Mouse (Mus musculus) c-Kit-positive CD71-positive TER-119-negative erythroid progenitor cells, embryonic 14.5 days (primary cell): ENCODE data around the gene Tbx4.
A peak's percentile ranks its signal among the peaks of the same experiment; 100 is the strongest.

Experiments used
- DNase-seq: peaks from one replicate; pipeline ENCODE4 v3.0.0-alpha.2; 2013; ENCODE audit warnings: low read depth

The Tbx4 gene

DNA sequence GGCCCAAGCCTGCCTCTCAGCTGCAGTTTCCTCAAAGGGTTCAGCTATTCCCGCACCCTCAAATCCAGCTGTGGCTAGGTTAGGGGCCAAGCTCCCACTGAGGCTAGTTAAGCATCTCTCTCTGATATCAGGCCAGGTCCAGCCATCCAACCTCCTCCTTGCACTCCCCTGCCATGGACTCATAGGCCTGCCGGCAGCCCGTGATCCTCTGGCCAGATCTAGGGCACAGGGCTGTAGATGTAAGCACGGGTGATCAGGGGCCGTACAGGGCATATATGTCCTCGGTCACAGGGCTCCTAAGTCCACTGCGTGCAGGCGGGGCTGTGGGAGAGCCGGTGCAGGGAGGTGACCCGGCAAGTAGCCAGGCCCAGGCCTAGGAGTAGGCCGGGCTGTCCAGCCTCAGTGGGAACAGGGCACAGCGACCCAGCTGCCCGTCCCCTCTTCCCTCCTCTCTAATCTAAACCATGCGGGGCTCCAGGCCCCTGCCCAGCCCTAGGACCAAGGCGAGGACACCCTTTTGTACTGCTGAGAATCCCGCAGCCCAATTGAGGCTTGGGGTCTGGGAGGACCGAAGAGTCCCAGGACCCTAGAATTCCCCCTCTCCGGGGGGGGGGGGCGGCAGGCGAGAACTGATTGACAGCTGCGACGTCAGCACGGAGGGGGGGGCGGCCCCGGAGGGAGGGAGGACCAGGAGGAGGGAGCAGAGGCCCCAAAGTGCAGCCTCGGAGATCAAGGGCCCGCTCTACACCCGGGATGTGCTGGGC is at the start of gene Tbx4:
Tbx4 (plus strand) TSS at position 758 of the 764 bp plus-strand sequence.
- DNase-seq = no peak

DNA sequence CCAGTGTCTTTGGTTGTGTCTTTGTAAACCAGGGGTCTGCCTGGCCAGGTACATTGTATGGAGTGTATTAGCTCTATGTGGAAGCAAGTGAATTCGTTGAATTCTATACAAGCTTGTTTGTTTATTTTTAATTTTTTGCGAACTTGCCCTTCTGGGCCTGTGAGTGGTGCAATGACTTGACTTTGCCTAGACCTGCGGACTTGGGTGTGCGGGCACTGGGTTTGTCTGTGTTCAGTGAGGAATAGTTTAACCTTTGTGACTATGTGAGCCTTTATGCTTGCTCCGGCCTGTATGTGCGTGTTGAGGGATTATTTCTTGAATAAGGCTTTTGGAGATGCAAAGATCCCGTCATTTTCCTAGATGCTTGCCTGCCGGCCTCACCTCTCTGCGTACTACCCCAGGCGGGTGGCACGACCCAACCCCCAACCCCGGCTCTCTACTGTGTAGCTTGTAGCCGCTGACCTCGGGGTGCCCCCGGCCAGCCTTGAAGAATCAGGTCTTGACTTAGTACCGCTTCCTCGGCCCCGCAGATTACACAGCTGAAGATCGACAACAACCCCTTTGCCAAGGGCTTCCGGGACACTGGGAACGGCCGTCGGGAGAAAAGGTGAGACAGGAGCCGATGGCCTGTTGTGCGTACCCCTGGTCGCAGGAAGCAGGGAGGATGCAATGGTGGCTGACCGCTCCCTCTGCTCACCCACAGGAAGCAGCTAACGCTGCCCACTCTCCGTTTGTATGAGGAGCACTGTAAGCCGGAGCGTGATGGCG is 49.5 kb upstream of the Tbx4 start:
- DNase-seq = no peak

DNA sequence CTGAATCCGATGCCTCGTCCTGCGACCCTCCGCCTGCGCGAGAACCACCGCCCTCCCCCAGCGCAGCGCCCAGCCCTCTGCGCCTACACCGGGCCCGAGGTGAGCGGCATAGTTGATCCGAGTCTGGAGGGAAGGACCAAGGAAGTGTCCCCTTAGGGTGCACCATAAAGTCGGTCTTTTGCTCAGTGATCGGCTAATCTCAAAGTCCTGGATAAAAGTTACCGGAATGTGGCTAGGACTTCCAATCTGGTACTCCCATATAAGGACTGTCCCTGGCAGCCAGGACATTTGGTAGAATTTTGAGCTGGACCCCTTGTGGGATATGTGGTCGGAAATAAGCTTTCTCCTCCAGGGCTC is 49.0 kb upstream of the Tbx4 start:
- DNase-seq = no peak

DNA sequence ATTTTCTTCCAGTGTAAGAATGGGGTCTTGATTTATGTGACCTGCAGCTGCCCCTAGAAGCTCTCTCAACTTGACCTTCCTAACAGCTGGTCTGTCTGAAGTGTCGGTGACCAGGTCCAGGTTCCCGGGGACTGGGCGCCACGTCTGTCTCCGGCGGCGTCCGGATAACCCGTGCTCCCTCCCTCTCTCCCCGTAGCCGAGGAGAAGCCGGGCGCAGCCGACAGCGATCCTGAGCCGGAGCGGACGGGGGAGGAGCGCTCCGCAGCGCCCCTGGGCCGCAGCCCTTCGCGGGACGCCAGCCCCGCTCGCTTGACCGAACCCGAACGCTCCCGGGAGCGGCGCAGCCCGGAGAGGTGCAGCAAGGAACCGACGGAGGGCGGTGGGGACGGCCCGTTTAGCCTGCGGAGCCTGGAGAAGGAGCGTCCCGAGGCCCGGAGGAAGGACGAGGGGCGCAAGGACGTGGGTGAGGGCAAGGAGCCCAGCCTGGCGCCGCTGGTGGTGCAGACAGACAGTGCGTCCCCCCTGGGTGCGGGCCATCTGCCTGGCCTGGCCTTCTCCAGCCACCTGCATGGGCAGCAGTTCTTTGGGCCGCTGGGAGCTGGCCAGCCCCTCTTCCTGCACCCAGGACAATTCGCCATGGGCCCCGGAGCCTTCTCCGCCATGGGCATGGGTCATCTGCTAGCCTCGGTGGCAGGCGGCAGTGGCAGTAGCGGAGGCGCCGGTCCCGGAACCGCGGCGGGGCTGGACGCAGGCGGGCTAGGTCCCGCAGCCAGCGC is 48.4 kb upstream of the Tbx4 start:
- DNase-seq = no peak

DNA sequence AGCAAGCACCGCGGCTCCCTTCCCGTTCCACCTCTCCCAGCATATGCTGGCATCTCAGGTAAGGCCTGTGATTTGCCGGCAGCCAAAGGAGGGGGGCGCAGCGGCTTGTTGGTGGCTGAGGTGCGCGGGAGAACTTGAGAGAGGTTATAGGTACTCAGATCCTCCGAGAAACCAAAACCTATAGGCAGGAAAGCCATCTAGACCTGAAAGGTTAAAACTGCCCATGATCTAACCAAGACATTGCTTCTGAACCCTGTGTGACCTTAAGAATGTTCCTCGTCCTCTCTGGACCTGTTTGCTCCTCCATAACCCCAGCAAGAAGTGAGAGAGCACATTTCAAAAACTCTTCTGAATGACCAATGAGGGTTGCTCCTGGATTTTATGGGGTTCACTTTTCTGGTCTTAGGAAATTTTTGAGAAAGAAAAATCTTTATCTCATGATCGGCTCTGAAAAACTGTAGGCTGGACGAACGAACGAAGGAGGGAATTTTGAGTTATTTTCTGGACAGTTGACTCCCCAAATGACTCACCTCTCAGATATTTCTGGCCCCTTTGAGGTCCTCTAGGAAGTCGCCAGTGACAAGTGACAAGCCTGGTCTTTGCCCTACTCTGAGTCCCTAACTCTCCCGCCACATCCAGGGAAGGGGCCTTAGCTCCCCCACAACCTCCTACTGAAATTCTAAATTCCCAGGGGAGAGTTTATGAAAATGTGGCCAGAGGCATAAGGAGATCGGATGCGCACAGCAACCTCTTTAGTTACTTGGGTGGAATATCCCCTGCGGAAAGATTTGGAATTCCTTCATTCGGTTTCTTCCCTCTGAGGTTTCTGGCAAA is 47.6 kb upstream of the Tbx4 start:
- no peak for DNase-seq

DNA sequence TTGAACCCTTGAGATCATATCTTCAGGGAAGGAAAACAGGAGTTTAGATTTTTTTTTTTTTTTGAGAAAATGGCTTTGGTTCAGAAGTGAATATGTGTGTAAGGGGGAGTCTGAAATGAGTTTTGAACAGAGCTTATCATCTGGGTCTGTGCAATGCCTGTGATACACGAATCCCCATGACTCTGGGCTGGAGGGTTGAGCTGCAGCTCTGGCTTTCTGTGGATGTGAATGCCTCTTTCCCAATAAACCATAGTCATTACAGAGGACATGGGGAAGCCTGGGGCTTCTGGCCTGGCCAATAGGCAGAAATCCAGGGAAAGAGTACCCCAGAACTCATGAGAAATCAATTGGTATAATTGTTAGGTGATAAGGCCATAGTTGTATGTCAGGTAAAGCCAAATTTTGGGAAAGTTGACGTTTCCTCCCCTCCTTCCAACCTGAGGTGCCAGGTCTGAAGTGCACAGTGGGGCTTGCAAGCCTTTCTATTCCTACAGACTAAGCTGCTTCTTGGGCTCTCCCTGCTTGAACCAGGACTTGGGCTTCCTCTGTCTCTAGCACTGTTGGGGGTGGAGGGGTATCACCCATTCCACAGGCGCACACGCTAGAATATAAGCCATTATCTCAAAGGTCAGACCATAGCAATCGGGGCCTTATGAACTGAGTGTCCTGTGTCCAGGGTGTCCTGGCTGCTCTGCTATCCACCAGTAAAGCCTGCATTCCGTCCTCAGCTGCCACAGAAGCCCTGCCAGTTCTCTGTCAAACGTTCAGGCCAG is 46.8 kb upstream of the Tbx4 start:
- DNase-seq = no peak

DNA sequence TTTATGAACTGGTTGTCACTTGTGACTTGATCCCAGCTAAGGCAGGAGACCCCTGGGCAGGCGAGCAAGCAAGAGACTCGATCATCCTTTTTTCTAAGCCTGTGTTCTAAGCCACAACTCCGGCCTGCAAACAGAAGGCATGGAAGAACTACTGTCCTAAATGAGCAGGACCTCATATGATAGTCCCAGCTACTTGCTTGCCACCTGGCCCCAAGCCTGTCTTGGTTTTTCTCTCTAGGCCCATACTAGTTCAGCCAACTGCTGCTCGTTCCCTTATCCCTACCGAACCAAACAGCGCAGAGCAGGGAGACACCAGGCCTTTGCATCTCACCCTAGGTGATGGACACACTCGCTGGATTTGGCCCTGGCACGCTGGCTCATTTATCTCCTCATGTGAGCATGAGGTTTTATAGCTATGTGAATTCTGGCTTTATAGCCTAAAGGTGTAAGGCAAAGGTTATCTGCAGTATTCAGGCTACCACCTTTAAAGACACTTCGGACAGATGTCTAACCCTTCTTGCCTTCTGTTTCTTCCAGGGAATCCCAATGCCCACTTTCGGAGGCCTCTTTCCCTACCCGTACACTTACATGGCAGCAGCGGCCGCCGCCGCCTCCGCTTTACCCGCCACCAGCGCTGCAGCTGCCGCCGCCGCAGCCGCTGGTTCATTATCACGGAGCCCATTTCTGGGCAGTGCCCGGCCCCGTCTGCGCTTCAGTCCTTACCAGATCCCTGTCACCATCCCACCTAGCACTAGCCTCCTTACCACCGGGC is 46.0 kb upstream of the Tbx4 start:
- DNase-seq = no peak

DNA sequence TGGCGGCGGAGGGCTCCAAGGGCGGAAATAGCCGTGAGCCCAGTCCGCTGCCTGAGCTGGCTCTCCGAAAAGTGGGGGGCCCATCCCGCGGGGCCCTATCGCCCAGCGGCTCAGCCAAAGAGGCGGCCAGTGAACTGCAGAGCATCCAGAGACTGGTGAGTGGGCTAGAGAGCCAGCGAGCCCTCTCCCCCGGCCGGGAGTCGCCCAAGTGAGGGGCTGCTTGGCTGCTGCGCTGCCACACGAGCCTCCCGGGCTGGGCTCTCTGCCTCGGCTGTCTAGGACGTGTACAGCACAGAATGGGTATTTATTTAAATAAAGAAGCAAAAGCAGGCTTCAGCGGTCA is 45.4 kb upstream of the Tbx4 start:
- no peak for DNase-seq

DNA sequence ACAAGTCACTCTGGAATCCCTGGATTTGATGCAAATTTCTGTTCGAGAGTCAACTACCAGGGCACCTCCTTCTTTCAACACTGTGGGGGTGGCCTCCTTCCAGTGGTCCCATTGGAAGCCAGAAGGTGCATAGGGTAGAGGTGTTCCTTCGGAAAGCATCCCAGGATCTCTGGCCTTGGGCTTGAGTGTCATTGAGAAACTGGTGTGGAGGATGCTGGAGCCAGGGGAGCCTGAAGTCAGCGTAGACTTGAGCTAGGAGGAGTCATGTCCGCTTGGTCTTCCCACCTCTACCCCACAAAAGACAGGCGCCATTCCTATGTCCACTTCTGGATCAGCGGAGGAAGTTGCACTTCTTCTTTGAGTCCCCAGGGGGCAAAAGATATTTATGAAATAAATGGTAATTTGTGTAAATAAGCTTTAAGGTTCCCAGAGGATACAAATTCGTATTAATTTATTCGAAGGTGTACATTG is 45.0 kb upstream of the Tbx4 start:
- DNase-seq = no peak

DNA sequence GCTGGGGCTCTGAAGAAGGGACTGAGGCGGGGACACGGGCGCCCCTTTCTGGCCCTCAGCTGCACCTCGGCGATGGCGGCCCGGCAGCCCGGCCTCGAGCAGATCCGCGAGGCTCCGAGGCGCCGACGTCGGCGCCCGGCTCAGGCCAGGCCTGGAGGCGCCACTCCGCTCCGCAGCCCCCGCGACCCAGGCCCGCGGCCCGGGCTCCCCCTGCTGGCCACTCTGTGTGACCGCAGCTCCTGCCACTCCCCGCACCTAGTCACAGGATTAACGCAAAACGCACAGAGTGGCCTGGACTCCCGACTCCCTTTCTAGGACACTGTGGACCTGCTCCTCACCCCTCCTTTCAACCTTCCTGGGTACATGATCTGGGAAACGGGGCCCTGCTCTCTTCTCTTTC is 44.2 kb upstream of the Tbx4 start:
- no peak for DNase-seq

DNA sequence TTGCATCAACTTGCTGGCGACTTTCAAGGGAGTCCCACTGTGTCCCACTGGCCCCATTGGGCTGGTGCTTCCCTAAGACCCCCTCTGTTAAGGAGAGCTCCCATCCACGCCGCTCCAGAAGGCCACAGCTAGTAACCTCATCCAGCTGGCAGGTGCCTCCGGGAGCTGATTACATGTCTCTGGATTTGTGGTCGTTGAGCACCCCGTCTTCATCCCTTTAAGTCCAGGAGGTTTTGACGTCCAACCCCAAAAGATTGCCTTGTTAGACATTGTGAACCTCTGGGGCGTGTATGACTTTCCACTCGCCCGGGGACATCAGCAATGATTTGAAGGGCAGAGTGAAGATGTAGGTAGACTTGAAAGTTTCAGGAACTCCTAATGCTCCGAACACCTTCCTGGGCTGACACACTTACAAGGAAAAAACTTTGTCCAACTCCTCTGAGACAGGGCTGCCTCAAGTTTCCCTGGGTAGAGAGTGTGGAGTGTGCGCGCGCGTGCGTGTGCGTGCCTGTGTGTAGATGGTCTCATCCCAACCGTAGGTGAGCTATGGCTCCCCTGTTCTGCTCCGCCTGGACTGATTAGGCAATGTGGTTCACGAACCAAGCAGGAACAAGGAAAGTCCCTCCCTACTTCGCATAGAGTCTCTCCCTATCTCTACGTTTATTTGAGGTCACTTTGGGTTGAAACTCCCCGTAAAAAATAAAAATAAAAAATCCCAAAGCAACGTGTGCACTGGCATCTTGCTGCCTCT is 43.5 kb upstream of the Tbx4 start:
- DNase-seq = no peak

DNA sequence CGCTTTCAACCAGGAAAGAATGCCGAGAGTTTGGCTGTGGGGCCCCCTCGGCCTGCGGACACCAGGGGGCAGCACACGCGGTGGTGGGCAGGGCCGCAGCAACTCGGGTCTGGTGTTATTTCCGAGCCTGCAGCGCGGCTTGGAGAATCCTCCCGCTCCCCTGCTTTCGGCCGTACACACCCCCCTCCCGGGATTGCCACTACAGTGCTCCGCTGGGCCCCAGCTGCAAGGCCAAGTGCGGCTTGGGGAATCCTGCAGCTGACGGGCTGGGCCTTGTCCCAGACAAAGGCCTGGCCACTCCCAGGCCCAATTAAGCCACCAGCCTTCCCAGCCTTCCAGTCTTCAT is 42.9 kb upstream of the Tbx4 start:
- DNase-seq = no peak

DNA sequence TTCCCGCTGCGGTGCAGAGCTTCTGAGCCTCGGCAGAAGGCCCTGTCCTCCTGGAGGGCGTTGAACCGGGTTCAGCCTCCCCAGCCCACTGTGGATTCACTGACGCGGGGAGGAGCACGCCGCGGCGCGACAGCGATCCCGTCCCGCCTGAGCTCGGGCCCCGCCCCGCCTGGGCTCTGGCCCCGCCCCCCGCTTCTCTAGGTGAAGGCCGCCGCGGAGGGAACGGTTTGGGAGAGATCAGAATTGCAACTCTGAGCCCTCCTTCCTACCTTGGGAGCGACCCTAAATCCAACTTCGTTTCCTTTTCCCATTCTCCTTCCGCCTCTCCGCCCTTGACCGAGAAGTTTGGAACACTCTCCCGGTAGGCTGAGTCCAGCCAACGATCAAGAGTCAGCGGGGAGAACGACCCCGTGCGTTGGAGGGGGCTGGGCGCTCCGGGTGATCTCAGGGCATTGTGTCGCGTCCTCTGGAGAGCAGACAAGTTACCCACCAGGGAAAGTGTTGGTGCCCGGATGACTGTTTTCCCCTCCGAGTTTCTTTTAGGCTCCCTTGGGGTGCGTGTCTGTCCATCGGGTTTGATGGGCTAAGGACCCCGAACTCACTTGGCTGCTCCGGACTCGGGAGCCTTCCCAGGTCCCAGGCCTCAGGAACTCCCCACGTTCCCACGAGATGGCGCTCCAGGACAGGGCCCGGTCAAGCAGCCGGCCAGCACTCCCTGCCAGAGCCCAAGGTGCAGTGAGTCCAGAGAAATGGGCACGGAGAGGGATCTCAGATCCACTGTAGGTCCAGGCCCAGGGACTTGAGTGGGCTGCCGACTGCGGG is 41.9 kb upstream of the Tbx4 start:
- no peak for DNase-seq

DNA sequence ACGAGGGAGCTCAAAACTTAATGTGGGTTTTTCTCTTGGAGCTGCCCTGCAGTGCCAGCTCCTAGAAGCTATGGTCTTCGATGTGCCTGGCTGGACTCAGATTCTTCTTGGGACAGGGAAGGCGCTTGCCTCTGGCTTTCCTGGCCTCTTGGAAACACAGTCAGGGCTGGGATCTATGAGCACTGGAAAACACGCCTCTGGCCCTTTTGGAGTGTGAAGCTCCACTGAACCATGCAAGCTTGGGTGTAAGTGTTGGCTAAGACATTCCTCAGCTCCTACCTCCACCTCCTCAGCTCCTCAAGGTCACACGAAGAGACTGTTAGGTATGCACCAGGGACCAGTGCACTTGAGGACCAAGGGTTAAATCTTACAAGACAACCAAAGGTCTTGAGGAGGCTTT is 41.3 kb upstream of the Tbx4 start:
- no peak for DNase-seq

DNA sequence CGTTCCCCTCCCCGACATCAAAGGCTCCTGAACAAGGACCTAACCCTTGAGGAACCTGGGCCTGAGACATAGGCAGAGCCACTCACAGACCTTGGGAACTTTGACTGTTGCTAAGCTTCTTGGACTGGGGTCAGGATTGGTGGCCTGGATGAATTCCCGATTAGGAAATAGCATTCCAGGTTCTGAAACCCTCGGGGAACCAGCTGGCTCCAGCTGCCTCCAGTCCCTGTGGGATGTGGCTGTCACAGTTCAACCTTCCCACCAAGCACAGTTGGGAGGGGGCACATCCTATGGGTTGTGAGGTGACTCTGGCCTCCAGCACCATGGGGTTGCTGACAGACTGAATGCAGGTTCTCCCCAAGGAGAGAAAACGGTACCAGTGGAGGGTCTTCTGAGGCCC is 40.3 kb upstream of the Tbx4 start:
- no peak for DNase-seq

DNA sequence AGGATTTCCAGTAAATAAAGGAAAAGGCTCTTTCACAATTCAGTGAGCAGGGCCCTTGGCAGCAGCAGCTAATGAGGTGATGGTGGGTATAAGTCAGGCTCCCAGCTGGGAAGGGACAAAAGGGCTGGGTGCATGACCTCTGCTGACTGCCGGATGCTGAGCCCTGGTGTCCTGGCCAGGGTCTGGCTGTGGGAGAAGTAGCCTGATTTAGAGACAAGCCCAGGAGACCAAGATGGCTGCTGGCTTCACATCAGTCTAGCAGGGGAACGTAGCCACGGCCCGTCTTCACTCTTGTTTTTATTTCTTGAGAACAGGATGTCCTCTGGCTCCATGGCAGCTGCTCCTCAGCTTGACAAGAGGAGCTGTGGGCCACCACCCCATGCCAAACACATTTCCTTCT is 39.7 kb upstream of the Tbx4 start:
- no peak for DNase-seq

DNA sequence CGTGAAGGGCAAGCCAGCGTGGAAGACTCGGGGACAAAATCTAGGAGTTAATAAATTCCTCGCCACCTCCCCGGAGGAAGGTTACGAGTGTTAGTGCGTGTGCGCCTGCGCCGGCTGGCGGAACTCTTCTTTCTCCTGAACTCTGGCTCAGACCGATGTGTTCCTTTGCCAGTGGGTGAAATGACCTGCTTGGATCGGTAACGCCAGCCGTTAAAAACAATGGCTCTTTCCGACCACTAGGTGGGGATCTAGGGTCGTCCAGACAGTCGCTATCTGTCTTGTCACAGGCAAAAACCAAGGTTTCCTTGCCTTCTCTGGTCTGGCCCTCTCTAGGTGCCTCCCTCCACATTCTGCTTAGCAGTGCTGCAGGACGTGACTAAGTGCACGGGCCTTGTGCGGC is 37.2 kb upstream of the Tbx4 start:
- peak; percentile 63 for DNase-seq

DNA sequence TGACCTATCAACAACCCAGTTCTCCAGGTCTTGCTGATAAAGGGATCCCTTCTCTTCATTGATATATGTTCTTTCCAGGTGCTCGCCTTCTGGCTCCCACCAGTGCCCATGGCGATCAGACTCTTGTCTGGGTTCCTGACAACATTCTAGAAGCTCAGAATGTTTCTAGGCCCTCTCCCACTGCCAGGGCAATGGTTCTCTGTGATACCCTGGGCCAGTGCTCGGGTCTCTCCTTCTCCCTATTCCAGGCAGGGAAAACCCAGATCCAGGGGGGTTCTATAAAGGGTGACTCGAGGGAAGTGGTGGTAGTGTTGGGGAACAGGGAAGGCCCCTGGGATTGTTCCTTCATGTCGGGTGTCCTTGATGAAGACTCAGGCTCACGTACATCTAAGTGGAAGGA is 36.0 kb upstream of the Tbx4 start, which contains the start of gene Gm11444:
Gm11444 (minus strand) TSS at position 101 of the 400 bp plus-strand sequence.
- DNase-seq = no peak

DNA sequence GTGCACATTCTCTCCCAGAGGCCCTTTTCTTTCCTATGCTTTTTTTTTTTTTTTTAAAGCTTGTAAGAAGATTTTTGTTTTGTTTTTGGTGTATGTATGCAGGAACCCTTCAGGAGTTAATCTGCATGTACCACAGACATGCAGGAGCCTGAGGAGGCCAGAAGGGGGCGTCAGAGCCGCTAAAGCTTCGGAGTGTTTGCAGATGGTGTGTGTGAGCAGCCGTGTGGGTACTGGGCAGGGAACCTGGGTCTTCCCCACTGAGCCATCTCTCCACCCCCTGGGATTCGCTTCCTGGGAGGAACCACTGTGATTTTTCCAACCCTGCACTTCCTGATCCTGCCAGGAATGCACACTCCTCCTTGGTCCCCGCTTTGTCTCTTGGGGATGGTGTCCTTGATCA is 35.5 kb upstream of the Tbx4 start:
- no peak for DNase-seq
